Mouse (Mus musculus) left cerebral cortex, adult 6 months (tissue): Measurements from ENCODE around the gene Ripor1. TPM values are rescaled to one million over a fixed set of nuclear protein-coding genes. Genes with fewer than 3 reads are reported as not detected.

Experiments
- long read RNA-seq, 2 experiments: library from polyadenylated mRNA; unstranded; transcript quantifications; one replicate each; pipeline ENCODE4 v2.0.0; 2019 to 2020
- polyA plus RNA-seq: library from polyadenylated mRNA; unstranded; fragments of <200 nt; fragmentation: Nextera tagmentation; gene quantifications from 2 replicates; pipeline ENCODE4 v1.2.3, GENCODE M21; 2021

The Ripor1 gene
- polyA plus RNA-seq = 28.9 and 32.8 TPM in 2 replicates
- long read RNA-seq, experiment 1, full-length matches to known transcripts = 1 of 36 reads
- long read RNA-seq, experiment 1, partial matches to known transcripts = 32 of 36 reads
- long read RNA-seq, experiment 1, other reads (novel, unspliced or antisense) = 3 of 36 reads
- long read RNA-seq, experiment 2, partial matches to known transcripts = 20 of 24 reads
- long read RNA-seq, experiment 2, other reads (novel, unspliced or antisense) = 4 of 24 reads

GRCm38 (mm10) chr8:105604804-105605381 lies at the start of gene Ripor1:
Gene Ripor1, plus strand, starts transcription at chr8:105605255.

GRCm38 (mm10) chr8:105565952-105566702 lies 38.9 kb upstream of the Ripor1 start, which contains the start of gene Atp6v0d1:
Gene Atp6v0d1, minus strand, starts transcription at chr8:105566047.

GRCm38 (mm10) chr8:105636018-105636962 lies 31.2 kb downstream of the Ripor1 start, which contains the start of gene Ctcf:
Gene Ctcf, plus strand, starts transcription at chr8:105636568.

GRCm38 (mm10) chr8:105636963-105637510 lies 32.0 kb downstream of the Ripor1 start, which contains the start of gene Agrp:
Gene Agrp, minus strand, starts transcription at chr8:105637393.

Other genes starting within 250 kb of the Ripor1 start
- not detected in 2 replicates for gene Plekhg4, start 232.0 kb upstream of the Ripor1 start, polyA plus RNA-seq
- not detected in 2 replicates for gene Kctd19, start 191.8 kb upstream of the Ripor1 start, polyA plus RNA-seq
- gene Lrrc36, start 191.7 kb upstream of the Ripor1 start, polyA plus RNA-seq = 0.18 TPM in 1 of 2 replicates, not detected in the other
- gene Tppp3, start 133.7 kb upstream of the Ripor1 start, polyA plus RNA-seq = 48.4 and 62.7 TPM in 2 replicates
- 21.7 and 24.6 TPM in 2 replicates for gene Zdhhc1, start 108.4 kb upstream of the Ripor1 start, polyA plus RNA-seq
- gene Hsd11b2, start 86.5 kb upstream of the Ripor1 start, polyA plus RNA-seq = not detected in 2 replicates
- gene Atp6v0d1, start 39.2 kb upstream of the Ripor1 start, polyA plus RNA-seq = 129 and 234 TPM in 2 replicates
- 23.1 TPM in 2 replicates for gene Ctcf, start 31.3 kb downstream of the Ripor1 start, polyA plus RNA-seq
- 0.31 and 0.59 TPM in 2 replicates for gene Agrp, start 32.1 kb downstream of the Ripor1 start, polyA plus RNA-seq
- gene Carmil2, start 81.0 kb downstream of the Ripor1 start, polyA plus RNA-seq = 8.0 and 53.9 TPM in 2 replicates
- 40.9 and 44.4 TPM in 2 replicates for gene Acd, start 95.8 kb downstream of the Ripor1 start, polyA plus RNA-seq
- gene Pard6a, start 95.9 kb downstream of the Ripor1 start, polyA plus RNA-seq = 77.9 and 82.1 TPM in 2 replicates
- 0.25 and 0.41 TPM in 2 replicates for gene 4933405L10Rik, start 102.4 kb downstream of the Ripor1 start, polyA plus RNA-seq
- 5.8 and 6.8 TPM in 2 replicates for gene Enkd1, start 103.0 kb downstream of the Ripor1 start, polyA plus RNA-seq
- gene Gfod2, start 153.4 kb downstream of the Ripor1 start, polyA plus RNA-seq = 16.4 and 20.1 TPM in 2 replicates
- gene Ranbp10, start 222.1 kb downstream of the Ripor1 start, polyA plus RNA-seq = 2.8 and 3.3 TPM in 2 replicates
- 0.19 and 0.27 TPM in 2 replicates for gene Tsnaxip1, start 222.5 kb downstream of the Ripor1 start, polyA plus RNA-seq
- 13.4 and 14.0 TPM in 2 replicates for gene Cenpt, start 248.0 kb downstream of the Ripor1 start, polyA plus RNA-seq
- gene Thap11, start 249.9 kb downstream of the Ripor1 start, polyA plus RNA-seq = 44.9 and 47.4 TPM in 2 replicates